Mouse (Mus musculus): Measurements from ENCODE around the gene Rbp7. TPM values are rescaled to one million over a fixed set of nuclear protein-coding genes. Genes with fewer than 3 reads are reported as not detected.
"Not testable (repeated sequence)": the region's sequence is repeated elsewhere in the genome, so short reads cannot be mapped to it uniquely, and the experiment has no call there.

Rbp7 gene
- total RNA-seq, 2 experiments from 2014 or later = 18.0 to 66.4 TPM

- peak; percentile 43 to 68 for DNase-seq (ENCODE audit: low spot score in 2 of 2)
These were observed 3.2 kb upstream of the Rbp7 start for GRCm38 (mm10) chr4:149457831-149458430.

GRCm38 (mm10) chr4:149457163-149457562 is 2.4 kb upstream of the Rbp7 start:
- not testable (repeated sequence) for DNase-seq (ENCODE audit: low spot score in 2 of 2)

- DNase-seq (ENCODE audit: low spot score in 2 of 2) = peak; percentile 38
These were observed 515 bp downstream of the Rbp7 start for GRCm38 (mm10) chr4:149454263-149454662.

- DNase-seq (ENCODE audit: low spot score in 2 of 2) = peak in 1 of 2 experiments; percentile 52
These were observed 1.1 kb downstream of the Rbp7 start for GRCm38 (mm10) chr4:149453656-149454055.

GRCm38 (mm10) chr4:149450636-149451035 is 4.1 kb downstream of the Rbp7 start:
- no peak for DNase-seq (ENCODE audit: low spot score in 2 of 2)

GRCm38 (mm10) chr4:149446309-149446708 is 8.5 kb downstream of the Rbp7 start:
- no peak for DNase-seq (ENCODE audit: low spot score in 2 of 2)

- DNase-seq (ENCODE audit: low spot score in 2 of 2) = peak in 1 of 2 experiments; percentile 40
These were observed 8.9 kb downstream of the Rbp7 start for GRCm38 (mm10) chr4:149445868-149446267.

GRCm38 (mm10) chr4:149444964-149445701 is 9.6 kb downstream of the Rbp7 start:
- peak; percentile 79 to 80 for DNase-seq (ENCODE audit: low spot score in 2 of 2)

GRCm38 (mm10) chr4:149444465-149444864 is 10.3 kb downstream of the Rbp7 start:
- no peak for DNase-seq (ENCODE audit: low spot score in 2 of 2)

- DNase-seq (ENCODE audit: low spot score in 2 of 2) = no peak
These were observed 12.3 kb downstream of the Rbp7 start for GRCm38 (mm10) chr4:149442436-149442835.

- DNase-seq (ENCODE audit: low spot score in 2 of 2) = no peak
These were observed 14.2 kb downstream of the Rbp7 start for GRCm38 (mm10) chr4:149440576-149440975.

GRCm38 (mm10) chr4:149431887-149432286 is 22.9 kb downstream of the Rbp7 start:
- DNase-seq (ENCODE audit: low spot score in 2 of 2) = not testable (repeated sequence)

GRCm38 (mm10) chr4:149429592-149429991 is 25.2 kb downstream of the Rbp7 start:
- DNase-seq (ENCODE audit: low spot score in 2 of 2) = no peak

- DNase-seq (ENCODE audit: low spot score in 2 of 2) = peak; percentile 96
These were observed 28.2 kb downstream of the Rbp7 start, which contains the start of gene Ube4b for GRCm38 (mm10) chr4:149426325-149427199. Ube4b (minus strand) TSS chr4:149426749.

GRCm38 (mm10) chr4:149425801-149426292 is 28.9 kb downstream of the Rbp7 start:
- DNase-seq (ENCODE audit: low spot score in 2 of 2) = peak in 1 of 2 experiments; percentile 56

- DNase-seq (ENCODE audit: low spot score in 2 of 2) = no peak
These were observed 30.0 kb downstream of the Rbp7 start for GRCm38 (mm10) chr4:149424755-149425154.

GRCm38 (mm10) chr4:149417854-149418365 is 36.9 kb downstream of the Rbp7 start:
- no peak for DNase-seq (ENCODE audit: low spot score in 2 of 2)

- no peak for DNase-seq (ENCODE audit: low spot score in 2 of 2)
These were observed 37.8 kb downstream of the Rbp7 start for GRCm38 (mm10) chr4:149416986-149417385.

- no peak for DNase-seq (ENCODE audit: low spot score in 2 of 2)
These were observed 38.4 kb downstream of the Rbp7 start for GRCm38 (mm10) chr4:149416417-149416816.

- no peak for DNase-seq (ENCODE audit: low spot score in 2 of 2)
These were observed 39.1 kb downstream of the Rbp7 start for GRCm38 (mm10) chr4:149415651-149416169.

GRCm38 (mm10) chr4:149414259-149414658 is 40.5 kb downstream of the Rbp7 start:
- no peak for DNase-seq (ENCODE audit: low spot score in 2 of 2)
